Mouse (Mus musculus) adrenal gland, postnatal 36 days (tissue): Measurements from ENCODE around the gene Map1b. TPM values are rescaled to one million over a fixed set of nuclear protein-coding genes. Genes with fewer than 3 reads are reported as not detected.

Experiments
- total RNA-seq, 2 experiments: library from RNA; stranded (reverse); gene quantifications; 2 replicates each; pipeline ENCODE4 v1.2.3; 2021

Map1b gene
- total RNA-seq, 2 experiments from 2014 or later, result 65.1 to 216 TPM

Other genes with a start within 250 kb of the Map1b start
- 10 to 100 TPM; 26.7 to 41.3 TPM for gene Ptcd2, start 171.8 kb downstream of the Map1b start, total RNA-seq
- gene Mrps27, start 171.8 kb downstream of the Map1b start, total RNA-seq, result 10 to 100 TPM; 43.8 to 51.0 TPM